Mouse (Mus musculus) lung, postnatal 10 days (tissue): ENCODE results near the gene Hdac10.

Source experiments
- DNase-seq: peaks from one replicate; pipeline ENCODE4 v3.0.0; 2021

The Hdac10 gene

DNA sequence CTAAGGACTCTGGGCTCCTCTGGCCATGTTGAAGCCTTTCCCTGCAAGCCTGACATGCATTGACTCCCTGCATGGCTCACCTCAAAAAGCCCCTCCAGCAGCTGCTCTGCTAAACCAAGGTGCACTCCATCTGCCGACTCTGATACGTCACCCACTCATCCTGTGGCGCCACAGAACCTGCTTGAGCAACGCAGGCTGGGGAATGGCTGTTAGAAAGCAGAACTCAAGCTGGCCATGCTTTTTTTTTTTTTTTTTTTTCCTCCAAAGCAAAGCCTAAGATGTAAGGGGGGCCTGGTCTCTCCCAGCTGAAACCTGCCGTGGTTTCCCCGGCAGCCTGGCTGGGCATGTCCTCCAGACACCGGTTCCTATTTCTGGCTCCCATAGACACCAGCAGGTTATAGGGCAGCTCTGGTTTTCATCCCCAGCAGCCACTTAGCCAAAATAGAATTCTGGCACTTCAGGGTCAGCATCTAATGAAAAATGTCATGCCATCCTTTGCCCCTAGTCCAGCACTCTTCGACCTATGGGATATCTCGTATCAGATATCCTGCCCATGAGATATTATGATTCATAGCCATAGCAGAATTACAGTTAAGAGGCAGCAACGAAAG lies 54.4 kb downstream of the Hdac10 start:
- no peak for DNase-seq
